Mouse (Mus musculus): ENCODE measurements around the gene Zfp654.

The Zfp654 gene

GRCm38 (mm10) chr16:64759245-64759626 is 92.2 kb downstream of the Zfp654 start:
- no peak for DNase-seq

DNA sequence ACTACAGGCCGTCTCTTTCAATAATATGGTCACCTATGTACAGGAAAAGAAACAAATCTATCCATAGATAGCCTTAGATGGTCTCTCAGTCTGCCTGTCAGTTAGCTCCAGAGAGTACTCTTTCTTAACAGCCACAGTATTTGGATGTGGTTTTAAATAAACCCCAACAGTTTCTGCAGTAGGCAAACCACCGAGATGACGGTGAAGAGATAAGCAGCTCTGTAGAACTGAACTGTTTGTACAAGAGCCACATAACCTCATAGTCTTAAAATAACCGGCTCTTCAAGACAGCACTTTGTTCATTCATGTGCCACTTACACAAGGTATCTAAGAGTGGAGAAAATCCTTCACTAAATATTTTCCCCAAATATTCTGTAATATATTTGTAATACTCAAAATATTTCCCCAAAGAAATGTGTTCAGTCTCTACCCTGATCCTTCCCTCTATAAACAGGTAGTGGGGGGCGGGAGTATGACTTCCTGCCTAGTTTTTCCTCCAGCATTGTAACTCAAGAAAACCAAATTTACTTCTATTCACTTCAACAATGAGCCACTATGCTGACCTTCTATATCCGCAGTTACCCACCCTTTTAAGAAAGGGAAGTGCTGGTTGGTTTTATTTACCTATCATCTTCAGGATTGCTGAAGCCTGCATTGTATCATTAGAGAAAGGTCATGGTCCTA is 92.7 kb downstream of the Zfp654 start:
- no peak for DNase-seq

DNA sequence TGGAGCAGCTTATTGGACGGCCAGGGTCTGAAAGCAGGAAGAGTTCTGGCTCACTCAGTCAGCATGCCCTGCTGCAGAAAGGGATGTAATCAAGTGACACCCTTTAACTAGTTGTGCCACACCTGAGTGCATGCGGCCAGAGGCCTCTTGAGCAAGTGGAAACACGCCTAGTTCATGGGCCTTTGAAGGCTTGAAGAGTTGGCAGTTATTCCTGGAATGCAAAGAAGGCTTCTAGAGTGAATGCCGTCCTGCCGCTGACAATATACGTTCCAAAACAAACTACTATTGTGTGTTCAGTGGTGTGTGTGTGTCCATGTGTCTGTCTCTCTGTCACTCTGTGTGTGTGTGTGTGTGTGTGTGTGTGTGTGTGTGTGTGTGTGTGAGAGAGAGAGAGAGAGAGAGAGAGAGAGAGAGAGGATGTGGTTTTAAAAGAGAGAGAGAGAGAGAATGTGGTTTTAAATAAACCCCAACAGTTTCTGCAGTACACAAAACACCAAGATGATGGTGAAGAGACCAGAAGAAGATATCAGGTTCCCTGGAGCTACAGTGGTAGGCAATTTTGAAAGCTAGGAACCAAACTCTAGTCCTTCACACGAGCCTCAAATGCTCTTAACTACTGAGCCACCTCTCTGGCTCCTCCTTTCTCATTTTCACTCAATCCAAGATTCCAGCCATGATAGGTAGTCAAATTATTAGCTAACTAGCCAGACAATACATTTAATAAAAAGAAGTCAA is 93.6 kb downstream of the Zfp654 start:
- DNase-seq, result no peak

DNA sequence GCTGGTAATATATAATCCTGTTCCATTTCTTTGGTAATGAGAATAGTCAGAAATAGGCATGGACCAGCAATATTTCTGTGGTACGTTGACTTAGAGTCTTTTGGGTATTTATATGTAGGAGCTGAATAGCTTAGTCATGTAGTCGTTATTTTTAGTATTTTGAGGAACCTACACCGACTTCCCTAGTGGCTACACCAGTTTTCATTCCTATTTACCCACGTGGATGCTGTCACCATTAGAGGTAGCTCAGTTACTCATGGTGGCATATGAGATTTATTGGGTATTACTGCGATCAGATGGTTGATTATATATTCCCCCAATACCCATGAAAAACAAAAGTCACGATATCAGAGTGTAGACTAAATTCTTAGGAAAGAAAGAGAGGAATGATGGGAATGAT is 95.1 kb downstream of the Zfp654 start:
- DNase-seq, result no peak

DNA sequence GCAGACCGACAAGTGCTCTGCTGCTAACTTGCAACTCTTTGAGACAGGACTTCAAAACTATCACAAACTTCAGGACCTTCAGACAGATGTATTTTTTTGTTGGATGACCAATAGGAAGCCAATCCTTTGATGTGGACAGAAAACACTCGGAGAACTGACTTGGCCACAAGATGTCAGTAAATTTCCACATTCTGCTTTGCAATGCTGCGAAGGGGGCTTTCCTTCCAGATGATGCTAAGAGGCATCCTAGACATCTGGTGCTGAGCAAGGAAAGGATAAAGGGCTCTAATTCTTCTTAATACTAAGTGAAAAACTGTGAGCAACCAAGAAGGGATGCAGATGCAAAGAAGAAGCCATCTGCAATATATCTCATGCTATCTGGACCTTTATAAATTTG is 96.7 kb downstream of the Zfp654 start:
- peak; percentile 47 for DNase-seq

- DNase-seq, result no peak
Measured at GRCm38 (mm10) chr16:64753990-64754742, 97.3 kb downstream of the Zfp654 start.

- peak; percentile 88 for DNase-seq
Measured at GRCm38 (mm10) chr16:64748237-64748636, 103.2 kb downstream of the Zfp654 start.

- no peak for DNase-seq
Measured at GRCm38 (mm10) chr16:64745089-64745488, 106.4 kb downstream of the Zfp654 start.

GRCm38 (mm10) chr16:64737289-64737688 is 114.2 kb downstream of the Zfp654 start:
- peak; percentile 15 for DNase-seq

Measured in kidney, postnatal 10 days (tissue).